27 mouse cellular contexts compared by ENCODE assay signal in the genomic region with DNA sequence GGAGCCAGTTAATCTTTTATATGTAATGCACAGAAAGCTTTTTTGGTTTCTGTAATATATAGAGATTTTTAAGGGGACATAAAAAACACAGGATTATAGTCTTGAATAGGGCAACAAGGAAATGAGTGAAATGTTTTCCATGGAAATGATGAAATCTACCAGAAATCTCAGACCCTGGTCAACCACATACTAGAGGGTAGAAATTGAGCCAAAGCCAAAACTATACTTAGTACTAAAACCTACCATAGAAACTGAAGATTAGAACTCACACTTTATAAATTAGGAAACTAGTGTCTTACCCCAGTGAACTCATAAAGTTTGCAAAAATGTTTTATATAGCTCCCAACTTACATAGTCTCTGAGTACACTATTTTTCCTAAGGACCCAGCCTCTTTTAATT.
DNase-seq lines count a peak whose midpoint lies in the region; ATAC-seq and TF ChIP-seq lines count a peak whose summit lies in the region.
"Had no signal": no experiment of that assay in that cellular context is flagged by ENCODE, and none has a peak within 500 bp of the region (broad histone marks: within the 10 kb centered on the region; RNA-seq: fewer than 3 reads in every experiment).

No protein-coding gene starts in this region.

- no peaks in the 10 kb centered on the region for H3K27me3 ChIP-seq in limb, embryonic 13.5 days
- H3K27me3 ChIP-seq in limb, embryonic 10.5 days (ENCODE audit: low read depth, poor library complexity, severe bottlenecking), result no peaks in the 10 kb centered on the region
- no peaks in the 10 kb centered on the region for H3K27me3 ChIP-seq in MEL (ENCODE audit: control insufficient read depth in 1 of 2, insufficient read depth in 2 of 2, low read length in 2 of 2)
- no peaks in the 10 kb centered on the region for H3K27me3 ChIP-seq in limb, embryonic 15.5 days
- no peaks in the 10 kb centered on the region for H3K27me3 ChIP-seq in forebrain, embryonic 14.5 days (replicated peaks; ENCODE audit: control insufficient read depth, insufficient read depth, low read length)
- H3K27me3 ChIP-seq: CH12.LX; embryonic facial prominence, embryonic 12.5 days; embryonic facial prominence, embryonic 15.5 days; forebrain, embryonic 12.5 days; forebrain, embryonic 15.5 days had no signal

- no peak overlapping the region for H3K27ac ChIP-seq in limb, embryonic 13.5 days
- H3K27ac ChIP-seq in limb, embryonic 10.5 days, result no peak overlapping the region
- no peak overlapping the region for H3K27ac ChIP-seq in MEL (ENCODE audit: control insufficient read depth, low read depth, low read length)
- H3K27ac ChIP-seq in limb, embryonic 15.5 days, result no peak overlapping the region
- H3K27ac ChIP-seq in forebrain, embryonic 14.5 days (ENCODE audit: low read depth, low read length), result no peak overlapping the region
- H3K27ac ChIP-seq: embryonic facial prominence, embryonic 12.5 days; embryonic facial prominence, embryonic 15.5 days; forebrain, embryonic 10.5 days; forebrain, embryonic 12.5 days; forebrain, embryonic 15.5 days had no signal

- H3K36me3 ChIP-seq in limb, embryonic 13.5 days, result no peaks in the 10 kb centered on the region
- H3K36me3 ChIP-seq in limb, embryonic 10.5 days, result no peaks in the 10 kb centered on the region
- H3K36me3 ChIP-seq in MEL (ENCODE audit: control insufficient read depth in 1 of 2, insufficient read depth in 2 of 2, low read length in 2 of 2), result peaks cover 0 to 6% of the 10 kb centered on the region in 2 experiments; a peak in 2 of 4 replicates
- no peaks in the 10 kb centered on the region for H3K36me3 ChIP-seq in limb, embryonic 15.5 days
- no peaks in the 10 kb centered on the region for H3K36me3 ChIP-seq in forebrain, embryonic 14.5 days (ENCODE audit: control insufficient read depth, insufficient read depth, low read length)
- H3K36me3 ChIP-seq: embryonic facial prominence, embryonic 12.5 days; embryonic facial prominence, embryonic 15.5 days; forebrain, embryonic 10.5 days; forebrain, embryonic 12.5 days; forebrain, embryonic 15.5 days; G1E had no signal

- no peak overlapping the region for H3K4me2 ChIP-seq in limb, embryonic 13.5 days (replicated peaks)
- H3K4me2 ChIP-seq in limb, embryonic 15.5 days, result no peak overlapping the region
- H3K4me2 ChIP-seq in forebrain, embryonic 14.5 days (ENCODE audit: low read length), result no peak overlapping the region
- H3K4me2 ChIP-seq: embryonic facial prominence, embryonic 12.5 days; embryonic facial prominence, embryonic 15.5 days; forebrain, embryonic 12.5 days; forebrain, embryonic 15.5 days had no signal

- TF ChIP-seq EP300 in MEL (IDR thresholded peaks at IDR 0.05; ENCODE audit: low read depth in 1 of 2, low read length in 2 of 2), result no peak

- no peak for TF ChIP-seq CTCF in MEL (IDR thresholded peaks at IDR 0.05 in 2 of 3, conservative IDR thresholded peaks at IDR 0.05 in 1 of 3; ENCODE audit: control insufficient read depth in 1 of 3, insufficient read depth in 1 of 3, low read depth in 2 of 3, low read length in 3 of 3, poor library complexity in 1 of 3, severe bottlenecking in 1 of 3)

- TF ChIP-seq POLR2A in MEL (IDR thresholded peaks at IDR 0.05; ENCODE audit: control insufficient read depth in 1 of 2, insufficient read depth in 1 of 2, low read depth in 1 of 2, low read length in 2 of 2, poor library complexity in 1 of 2), result no peak

- H3K9ac ChIP-seq in limb, embryonic 13.5 days, result no peak overlapping the region
- no peak overlapping the region for H3K9ac ChIP-seq in MEL (ENCODE audit: control insufficient read depth, low read depth, low read length, poor library complexity, severe bottlenecking)
- no peak overlapping the region for H3K9ac ChIP-seq in limb, embryonic 15.5 days
- H3K9ac ChIP-seq in forebrain, embryonic 14.5 days (ENCODE audit: low read length), result no peak overlapping the region
- H3K9ac ChIP-seq: embryonic facial prominence, embryonic 12.5 days; embryonic facial prominence, embryonic 15.5 days; forebrain, embryonic 12.5 days; forebrain, embryonic 15.5 days; forebrain, postnatal 0 days had no signal

- H3K4me1 ChIP-seq in limb, embryonic 13.5 days, result no peaks in the 10 kb centered on the region
- H3K4me1 ChIP-seq in limb, embryonic 10.5 days, result no peaks in the 10 kb centered on the region
- peaks cover 0 to 3% of the 10 kb centered on the region in 2 experiments; a peak in 1 of 4 replicates for H3K4me1 ChIP-seq in MEL (ENCODE audit: control insufficient read depth in 1 of 2, insufficient read depth in 2 of 2, low read length in 2 of 2)
- no peaks in the 10 kb centered on the region for H3K4me1 ChIP-seq in limb, embryonic 15.5 days
- H3K4me1 ChIP-seq in forebrain, embryonic 14.5 days (ENCODE audit: control insufficient read depth, insufficient read depth, low read length), result no peaks in the 10 kb centered on the region
- H3K4me1 ChIP-seq: embryonic facial prominence, embryonic 12.5 days; embryonic facial prominence, embryonic 15.5 days; forebrain, embryonic 10.5 days; forebrain, embryonic 12.5 days; forebrain, embryonic 15.5 days had no signal

- H3K4me3 ChIP-seq in limb, embryonic 13.5 days, result no peak overlapping the region
- H3K4me3 ChIP-seq in limb, embryonic 10.5 days, result no peak overlapping the region
- H3K4me3 ChIP-seq in MEL (ENCODE audit: control insufficient read depth in 1 of 2, insufficient read depth in 1 of 2, low read depth in 2 of 2, low read length in 2 of 2), result no peak overlapping the region
- H3K4me3 ChIP-seq in limb, embryonic 15.5 days, result no peak overlapping the region
- no peak overlapping the region for H3K4me3 ChIP-seq in forebrain, embryonic 14.5 days (ENCODE audit: low read depth, low read length)
- H3K4me3 ChIP-seq: embryonic facial prominence, embryonic 12.5 days; embryonic facial prominence, embryonic 15.5 days; erythroblast, embryonic 14.5 days; forebrain, embryonic 10.5 days; forebrain, embryonic 12.5 days; forebrain, embryonic 15.5 days had no signal

- H3K9me3 ChIP-seq in limb, embryonic 13.5 days, result no peaks in the 10 kb centered on the region
- no peaks in the 10 kb centered on the region for H3K9me3 ChIP-seq in limb, embryonic 10.5 days (replicated peaks)
- H3K9me3 ChIP-seq in MEL (replicated peaks; ENCODE audit: insufficient read depth, low read length), result no peaks in the 10 kb centered on the region
- H3K9me3 ChIP-seq in limb, embryonic 15.5 days, result no peaks in the 10 kb centered on the region
- no peaks in the 10 kb centered on the region for H3K9me3 ChIP-seq in forebrain, embryonic 14.5 days (replicated peaks; ENCODE audit: control insufficient read depth, low read length)
- H3K9me3 ChIP-seq: embryonic facial prominence, embryonic 12.5 days; embryonic facial prominence, embryonic 15.5 days; forebrain, embryonic 10.5 days; forebrain, embryonic 12.5 days; forebrain, embryonic 15.5 days; G1E had no signal

- no peak for DNase-seq in limb, embryonic 10.5 days (ENCODE audit: low spot score)
- no peak for DNase-seq in MEL (ENCODE audit: low read depth, low spot score)
- no peak for DNase-seq in forebrain, embryonic 14.5 days (ENCODE audit: low spot score)
- DNase-seq in lung, postnatal 10 days, result no peak
- DNase-seq: adrenal gland, adult 2 months; adrenal gland, postnatal 10 days; adrenal gland, postnatal 25 days; B cell, adult 2 months; cerebellum, adult 11 months; cerebellum, adult 18-20 months; cerebellum, adult 8-10 months; cerebellum, adult 9-11 months; cerebellum, postnatal 14 days; cerebellum, postnatal 36 days; embryo, embryonic 11 days; forebrain, postnatal 0 days had no signal

- no peak for TF ChIP-seq RAD21 in MEL (IDR thresholded peaks at IDR 0.05; ENCODE audit: low read depth, low read length)

- no peaks in the 10 kb centered on the region for H3K79me2 ChIP-seq in MEL (ENCODE audit: control insufficient read depth, insufficient read depth, low read length, poor library complexity)

- peak; percentile 54; the same call in 1 of the 2 replicates for ATAC-seq in limb, embryonic 13.5 days (ENCODE audit: low FRiP score, low read depth)
- 0 out of 2 replicates have a peak, but pooled peaks have one; percentile 35 for ATAC-seq in limb, embryonic 15.5 days (ENCODE audit: insufficient number of reproducible peaks, low FRiP score, low TSS enrichment, low read depth)
- ATAC-seq in forebrain, embryonic 14.5 days, result no peak
- ATAC-seq: CD4-positive, CD25-positive, alpha-beta regulatory T cell, adult 4 months; forebrain, embryonic 15.5 days; forebrain, postnatal 0 days had no signal

TF ChIP-seq in MEL, 35 proteins besides CTCF, POLR2A, EP300 and RAD21:
- TF ChIP-seq SMC3 (IDR thresholded peaks at IDR 0.05; ENCODE audit: low read depth, low read length), result no peak
- no peak for TF ChIP-seq HCFC1 (IDR thresholded peaks at IDR 0.05; ENCODE audit: low read depth, low read length)
- TF ChIP-seq ETS1 (IDR thresholded peaks at IDR 0.05; ENCODE audit: low read depth, low read length), result 0 out of 2 replicates have a peak, but pooled peaks have one; percentile 11
- peak; percentile 61; the same call in 1 of the 2 replicates for TF ChIP-seq MEF2A (IDR thresholded peaks at IDR 0.05; ENCODE audit: extremely low read depth, insufficient replicate concordance, low read depth, low read length, poor library complexity, severe bottlenecking)
